8 mouse cellular contexts compared by ENCODE assay signal in genomic region chr2:39004880-39005435, GRCm38 (mm10). TPM values are rescaled to one million over a fixed set of nuclear protein-coding genes. Genes with fewer than 3 reads are reported as not detected.
DNase-seq lines count a peak whose midpoint lies in the region; ATAC-seq and TF ChIP-seq lines count a peak whose summit lies in the region.

TSS of gene Arpc5l (plus strand) at chr2:39005348.

- peak within 1 kb of the TSS; percentile 97 for H3K9ac ChIP-seq in MEL (ENCODE audit: control insufficient read depth, low read depth, low read length, poor library complexity, severe bottlenecking)
- H3K9ac ChIP-seq in lung, embryonic 16.5 days (ENCODE audit: low read length) = peak within 1 kb of the TSS; percentile 92

- peaks cover 0 to 23% of the 10 kb centered on the region in 2 experiments; a peak in 3 of 4 replicates for H3K36me3 ChIP-seq in MEL (ENCODE audit: control insufficient read depth in 1 of 2, insufficient read depth in 2 of 2, low read length in 2 of 2)
- peaks cover 32% of the 10 kb centered on the region for H3K36me3 ChIP-seq in lung, embryonic 16.5 days (ENCODE audit: control insufficient read depth, insufficient read depth, low read length)

- peaks cover 59% of the 10 kb centered on the region for H3K79me2 ChIP-seq in MEL (ENCODE audit: control insufficient read depth, insufficient read depth, low read length, poor library complexity)

- TF ChIP-seq EP300 in MEL (IDR thresholded peaks at IDR 0.05; ENCODE audit: low read depth in 1 of 2, low read length in 2 of 2) = no peak

- H3K27ac ChIP-seq in MEL (ENCODE audit: control insufficient read depth, low read depth, low read length) = peak within 1 kb of the TSS; percentile 83
- H3K27ac ChIP-seq in cerebellum, adult 2 months (ENCODE audit: insufficient read depth, low read length) = peak within 1 kb of the TSS; percentile 2; the same call in 1 of the 2 replicates
- peak within 1 kb of the TSS; percentile 83 for H3K27ac ChIP-seq in lung, embryonic 16.5 days (ENCODE audit: low read length)

- H3K4me3 ChIP-seq in MEL (ENCODE audit: control insufficient read depth in 1 of 2, insufficient read depth in 1 of 2, low read depth in 2 of 2, low read length in 2 of 2) = peak within 1 kb of the TSS; percentile 86 to 88
- H3K4me3 ChIP-seq in cerebellum, adult 2 months (replicated peaks; ENCODE audit: insufficient read depth, low read depth, low read length) = peak within 1 kb of the TSS; percentile 93
- H3K4me3 ChIP-seq in lung, embryonic 16.5 days (ENCODE audit: low read length) = peak within 1 kb of the TSS; percentile 93

- DNase-seq in MEL (ENCODE audit: low read depth, low spot score) = peak; percentile 96
- DNase-seq in cerebellum, adult 2 months = peak; percentile 90 to 92
- DNase-seq in forelimb bud, embryonic 11.5 days (ENCODE audit: low read depth, low spot score) = peak; percentile 85
- DNase-seq in layer of hippocampus, adult 9-10 months (ENCODE audit: low spot score) = peak; percentile 64
- peak; percentile 82 for DNase-seq in ovary, postnatal 10 days (ENCODE audit: low spot score)
- DNase-seq in thymus, postnatal 10 days (ENCODE audit: low spot score in 2 of 2) = peak; percentile 87 to 90

- no peaks in the 10 kb centered on the region for H3K9me3 ChIP-seq in MEL (replicated peaks; ENCODE audit: insufficient read depth, low read length)
- H3K9me3 ChIP-seq in lung, embryonic 16.5 days (ENCODE audit: control insufficient read depth, low read length) = no peaks in the 10 kb centered on the region

- TF ChIP-seq RAD21 in MEL (IDR thresholded peaks at IDR 0.05; ENCODE audit: low read depth, low read length) = no peak

- 1% methylated on average over 58 of the region's 58 CpGs for WGBS in cerebellum, adult 2 months
- WGBS in lung, embryonic 16.5 days = under 1% methylated on average over 58 of the region's 58 CpGs

- TF ChIP-seq POLR2A in MEL (IDR thresholded peaks at IDR 0.05; ENCODE audit: control insufficient read depth in 1 of 2, insufficient read depth in 1 of 2, low read depth in 1 of 2, low read length in 2 of 2, poor library complexity in 1 of 2) = peak; percentile 78 to 86; a peak in 3 of 4 replicates
- TF ChIP-seq POLR2A in cerebellum, adult 2 months (IDR thresholded peaks at IDR 0.05; ENCODE audit: borderline replicate concordance, insufficient read depth, low read length) = peak; percentile 73

- H3K4me2 ChIP-seq in lung, embryonic 16.5 days (ENCODE audit: low read depth, low read length) = peak within 1 kb of the TSS; percentile 66

- TF ChIP-seq CTCF in MEL (IDR thresholded peaks at IDR 0.05 in 2 of 3, conservative IDR thresholded peaks at IDR 0.05 in 1 of 3; ENCODE audit: control insufficient read depth in 1 of 3, insufficient read depth in 1 of 3, low read depth in 2 of 3, low read length in 3 of 3, poor library complexity in 1 of 3, severe bottlenecking in 1 of 3) = no peak
- no peak for TF ChIP-seq CTCF in cerebellum, adult 2 months (IDR thresholded peaks at IDR 0.05; ENCODE audit: borderline replicate concordance, insufficient read depth, low read depth, low read length)

- ATAC-seq in hematopoietic stem cell, adult 5-6 weeks (replicated peaks in 1 of 2; ENCODE audit: insufficient read depth in 1 of 2, low FRiP score in 2 of 2, low TSS enrichment in 1 of 2, low read depth in 1 of 2, poor library complexity in 2 of 2, severe bottlenecking in 2 of 2) = peak; percentile 81 to 83
- ATAC-seq in lung, embryonic 16.5 days (ENCODE audit: low read depth) = peak; percentile 89

- H3K4me1 ChIP-seq in MEL (ENCODE audit: control insufficient read depth in 1 of 2, insufficient read depth in 2 of 2, low read length in 2 of 2) = peaks cover 8 to 15% of the 10 kb centered on the region in 2 experiments
- H3K4me1 ChIP-seq in cerebellum, adult 2 months (ENCODE audit: control insufficient read depth, insufficient read depth, low read length) = peaks cover 7% of the 10 kb centered on the region
- peaks cover 36% of the 10 kb centered on the region for H3K4me1 ChIP-seq in lung, embryonic 16.5 days (replicated peaks; ENCODE audit: control insufficient read depth, insufficient read depth, low read length)

- H3K27me3 ChIP-seq in MEL (ENCODE audit: control insufficient read depth in 1 of 2, insufficient read depth in 2 of 2, low read length in 2 of 2) = no peaks in the 10 kb centered on the region
- no peaks in the 10 kb centered on the region for H3K27me3 ChIP-seq in cerebellum, adult 2 months (ENCODE audit: control insufficient read depth, insufficient read depth, low read length)
- no peaks in the 10 kb centered on the region for H3K27me3 ChIP-seq in lung, embryonic 16.5 days (ENCODE audit: control insufficient read depth, insufficient read depth, low read depth, low read length)

TF ChIP-seq in MEL, 35 proteins besides CTCF, POLR2A, EP300 and RAD21:
- no peak for TF ChIP-seq GATA1 (IDR thresholded peaks at IDR 0.05; ENCODE audit: low read depth, low read length)
- TF ChIP-seq TBP (IDR thresholded peaks at IDR 0.05; ENCODE audit: low read depth, low read length) = peak; percentile 93
- peak; percentile 96 for TF ChIP-seq ELF1 (IDR thresholded peaks at IDR 0.05; ENCODE audit: low read depth, low read length)
- TF ChIP-seq JUND (IDR thresholded peaks at IDR 0.05; ENCODE audit: low read depth, low read length) = no peak
- no peak; the same call in 1 of the 2 replicates for TF ChIP-seq KAT2A (conservative IDR thresholded peaks at IDR 0.05; ENCODE audit: low read depth, low read length)
- TF ChIP-seq TAL1 (IDR thresholded peaks at IDR 0.05; ENCODE audit: low read length) = no peak
- peak; percentile 90 for TF ChIP-seq HCFC1 (IDR thresholded peaks at IDR 0.05; ENCODE audit: low read depth, low read length)
- TF ChIP-seq MYB (IDR thresholded peaks at IDR 0.05; ENCODE audit: low read depth, low read length) = no peak
- TF ChIP-seq SMC3 (IDR thresholded peaks at IDR 0.05; ENCODE audit: low read depth, low read length) = no peak
- TF ChIP-seq CHD1 (IDR thresholded peaks at IDR 0.05; ENCODE audit: low read depth, low read length) = no peak
- TF ChIP-seq MAFK (IDR thresholded peaks at IDR 0.05; ENCODE audit: borderline replicate concordance, low read depth, low read length) = no peak
- TF ChIP-seq MAZ (IDR thresholded peaks at IDR 0.05; ENCODE audit: low read depth, low read length) = no peak
- no peak for TF ChIP-seq USF2 (IDR thresholded peaks at IDR 0.05; ENCODE audit: borderline replicate concordance in 1 of 2, insufficient read depth in 1 of 2, low read depth in 1 of 2, low read length in 2 of 2)
- TF ChIP-seq MAX (IDR thresholded peaks at IDR 0.05; ENCODE audit: low read length) = peak; percentile 70
- peak; percentile 87 for TF ChIP-seq ZMIZ1 (IDR thresholded peaks at IDR 0.05; ENCODE audit: low read depth, low read length)
- peak; percentile 78; the same call in 1 of the 2 replicates for TF ChIP-seq SIN3A (IDR thresholded peaks at IDR 0.05; ENCODE audit: low read length)
- TF ChIP-seq ZC3H11A (IDR thresholded peaks at IDR 0.05; ENCODE audit: low read depth, low read length) = no peak
- no peak for TF ChIP-seq POLR2AphosphoS5 (IDR thresholded peaks at IDR 0.05; ENCODE audit: borderline replicate concordance, low read depth, low read length)
- peak; percentile 94 for TF ChIP-seq POLR2AphosphoS2 (IDR thresholded peaks at IDR 0.05; ENCODE audit: low read length)
- peak; percentile 93 for TF ChIP-seq CHD2 (IDR thresholded peaks at IDR 0.05; ENCODE audit: low read length)
- no peak for TF ChIP-seq ZKSCAN1 (IDR thresholded peaks at IDR 0.05; ENCODE audit: low read depth, low read length)
- peak; percentile 64; the same call in 1 of the 2 replicates for TF ChIP-seq MYC (IDR thresholded peaks at IDR 0.05; ENCODE audit: low read depth, low read length)
- TF ChIP-seq MEF2A (IDR thresholded peaks at IDR 0.05; ENCODE audit: extremely low read depth, insufficient replicate concordance, low read depth, low read length, poor library complexity, severe bottlenecking) = no peak
- no peak for TF ChIP-seq ETS1 (IDR thresholded peaks at IDR 0.05; ENCODE audit: low read depth, low read length)
- no peak for TF ChIP-seq USF1 (IDR thresholded peaks at IDR 0.05; ENCODE audit: low read depth, low read length)
- TF ChIP-seq E2F4 (IDR thresholded peaks at IDR 0.05; ENCODE audit: borderline replicate concordance, low read depth, low read length) = no peak
- 0 out of 2 replicates have a peak, but pooled peaks have one; percentile 69 for TF ChIP-seq UBTF (IDR thresholded peaks at IDR 0.05; ENCODE audit: borderline replicate concordance, insufficient read depth, low read depth, low read length)
- 0 out of 2 replicates have a peak, but pooled peaks have one; percentile 16 for TF ChIP-seq GABPA (IDR thresholded peaks at IDR 0.05; ENCODE audit: low read depth, low read length)
- peak; percentile 75 for TF ChIP-seq TCF12 (IDR thresholded peaks at IDR 0.05; ENCODE audit: low read depth, low read length)
- peak; percentile 72; the same call in 1 of the 2 replicates for TF ChIP-seq MXI1 (IDR thresholded peaks at IDR 0.05; ENCODE audit: low read depth, low read length)
- TF ChIP-seq RCOR1 (IDR thresholded peaks at IDR 0.05; ENCODE audit: low read depth, low read length) = no peak
- peak; percentile 91 for TF ChIP-seq NELFE (IDR thresholded peaks at IDR 0.05; ENCODE audit: low read depth, low read length)
- TF ChIP-seq NRF1 (IDR thresholded peaks at IDR 0.05; ENCODE audit: insufficient read depth, low read depth, low read length, poor library complexity, severe bottlenecking) = peak; percentile 88
- no peak for TF ChIP-seq BHLHE40 (IDR thresholded peaks at IDR 0.05; ENCODE audit: borderline replicate concordance, low read depth, low read length)
- no peak for TF ChIP-seq ZNF384 (IDR thresholded peaks at IDR 0.05; ENCODE audit: low read depth, low read length)

RNA-seq across cellular contexts. Expression of gene Arpc5l, which starts in this region (rescaled TPM):
- 64.4 and 65.4 TPM in 2 replicates for total RNA-seq in MEL (2012; rRNA removed)
- 10 to 100 TPM in 1 of 2 experiments, not detected in 1; 87.0 TPM for polyA plus RNA-seq in MEL (2012; ENCODE audit: insufficient read depth in 1 of 2, insufficient read length in 2 of 2, low read depth in 1 of 2, low replicate concordance in 2 of 2, missing spikeins in 1 of 2)
- 106 and 121 TPM in 2 replicates for polyA plus RNA-seq in cerebellum, adult 2 months (2012; rRNA removed)
- total RNA-seq in hematopoietic stem cell, adult 5-6 weeks (2017) = 61.2 and 64.3 TPM in 2 replicates
- 102 and 113 TPM in 2 replicates for polyA plus RNA-seq in lung, embryonic 16.5 days (2015; fragmentation: Nextera tagmentation; extraction: Ambion mirVana)

Comparison
In these comparisons a context has a peak if more than half of its experiments do, and no peak if none do; other contexts are left out.
1. Peak in every context shown above with its lines: DNase-seq, ATAC-seq, H3K4me3 ChIP-seq and H3K27ac ChIP-seq.
2. H3K27ac ChIP-seq: peak in every context shown above with its lines; median percentile 83 in MEL; 83 in lung, embryonic 16.5 days; 2 in cerebellum, adult 2 months.